In genomic region chr7:25235526-25235925, GRCm38 (mm10) we compare ENCODE assay signal across 10 mouse cellular contexts. TPM values are rescaled to one million over a fixed set of nuclear protein-coding genes. Genes with fewer than 3 reads are reported as not detected.
A peak's percentile ranks its signal among the peaks of the same experiment; 100 is the strongest.
DNase-seq lines count a peak whose midpoint lies in the region; ATAC-seq and TF ChIP-seq lines count a peak whose summit lies in the region.
"Had no signal": no experiment of that assay in that cellular context is flagged by ENCODE, and none has a peak within 500 bp of the region (broad histone marks: within the 10 kb centered on the region; RNA-seq: fewer than 3 reads in every experiment).

No protein-coding gene starts in this region.

- DNase-seq in heart, adult 11 months: peak; percentile 85
- no peak for DNase-seq in heart, adult 9 months (ENCODE audit: low spot score in 2 of 2)
- DNase-seq in lung, postnatal 0 days (ENCODE audit: low spot score): no peak
- no peak for DNase-seq in hindbrain, embryonic 14.5 days (ENCODE audit: low spot score)
- DNase-seq: embryo, embryonic 11 days; lung, adult 18-20 months; right cerebral cortex, postnatal 14 days had no signal

- peak overlapping the region; percentile 83; the same call in 1 of the 2 replicates for H3K4me2 ChIP-seq in lung, embryonic 15.5 days
- H3K4me2 ChIP-seq in lung, postnatal 0 days (replicated peaks; ENCODE audit: low read depth, low read length): no peak overlapping the region
- no peak overlapping the region; the same call in 1 of the 2 replicates for H3K4me2 ChIP-seq in hindbrain, embryonic 14.5 days (replicated peaks)
- H3K4me2 ChIP-seq in liver, embryonic 16.5 days (ENCODE audit: low read depth, low read length): peak overlapping the region; percentile 76

- H3K4me3 ChIP-seq in lung, embryonic 15.5 days: no peak overlapping the region
- no peak overlapping the region for H3K4me3 ChIP-seq in lung, postnatal 0 days (ENCODE audit: low read depth, low read length)
- no peak overlapping the region for H3K4me3 ChIP-seq in hindbrain, embryonic 14.5 days (replicated peaks; ENCODE audit: low read length)
- no peak overlapping the region for H3K4me3 ChIP-seq in liver, embryonic 16.5 days (ENCODE audit: low read depth, low read length)

- peaks cover 21% of the 10 kb centered on the region for H3K4me1 ChIP-seq in lung, embryonic 15.5 days
- H3K4me1 ChIP-seq in lung, postnatal 0 days (ENCODE audit: insufficient read depth, low read depth, low read length): peaks cover 7% of the 10 kb centered on the region
- peaks cover 24% of the 10 kb centered on the region for H3K4me1 ChIP-seq in hindbrain, embryonic 14.5 days (replicated peaks; ENCODE audit: control insufficient read depth, insufficient read depth, low read length)
- peaks cover 37% of the 10 kb centered on the region for H3K4me1 ChIP-seq in liver, embryonic 16.5 days (ENCODE audit: control insufficient read depth, low read depth, low read length)

- H3K9ac ChIP-seq in lung, embryonic 15.5 days: no peak overlapping the region
- H3K9ac ChIP-seq in lung, postnatal 0 days (replicated peaks; ENCODE audit: low read depth): no peak overlapping the region
- 0 out of 2 replicates have a peak overlapping the region, but pooled peaks have one; percentile 97 for H3K9ac ChIP-seq in hindbrain, embryonic 14.5 days
- peak overlapping the region; percentile 11; the same call in 1 of the 2 replicates for H3K9ac ChIP-seq in liver, embryonic 16.5 days (ENCODE audit: low read depth, low read length)

- no peaks in the 10 kb centered on the region for H3K9me3 ChIP-seq in lung, embryonic 15.5 days
- H3K9me3 ChIP-seq in lung, postnatal 0 days (ENCODE audit: low read length): no peaks in the 10 kb centered on the region
- H3K9me3 ChIP-seq in hindbrain, embryonic 14.5 days (ENCODE audit: control insufficient read depth, low read length): no peaks in the 10 kb centered on the region
- H3K9me3 ChIP-seq in liver, embryonic 16.5 days (replicated peaks; ENCODE audit: control insufficient read depth, low read length): no peaks in the 10 kb centered on the region

- no peak for ATAC-seq in lung, embryonic 15.5 days (ENCODE audit: borderline replicate concordance, extremely low read depth, low FRiP score, low TSS enrichment)
- ATAC-seq in lung, postnatal 0 days: no peak
- ATAC-seq in hindbrain, embryonic 14.5 days (ENCODE audit: low FRiP score): no peak
- no peak for ATAC-seq in liver, embryonic 16.5 days (ENCODE audit: low read depth)
- no peak for ATAC-seq in monocyte, adult 5-6 weeks (replicated peaks; ENCODE audit: insufficient number of reproducible peaks, low FRiP score, low TSS enrichment, poor library complexity, severe bottlenecking)

- TF ChIP-seq EP300 in lung, postnatal 0 days (IDR thresholded peaks at IDR 0.05): no peak

- peaks cover 40% of the 10 kb centered on the region for H3K36me3 ChIP-seq in lung, embryonic 15.5 days
- H3K36me3 ChIP-seq in lung, postnatal 0 days (ENCODE audit: insufficient read depth, low read length): peaks cover 5% of the 10 kb centered on the region
- peaks cover 52% of the 10 kb centered on the region for H3K36me3 ChIP-seq in hindbrain, embryonic 14.5 days (replicated peaks; ENCODE audit: control insufficient read depth, insufficient read depth)
- peaks cover 35% of the 10 kb centered on the region for H3K36me3 ChIP-seq in liver, embryonic 16.5 days (ENCODE audit: control insufficient read depth, insufficient read depth)

- no peak overlapping the region for H3K27ac ChIP-seq in lung, embryonic 15.5 days
- no peak overlapping the region for H3K27ac ChIP-seq in lung, postnatal 0 days (ENCODE audit: low read length)
- H3K27ac ChIP-seq in hindbrain, embryonic 14.5 days: no peak overlapping the region
- H3K27ac ChIP-seq in liver, embryonic 16.5 days (ENCODE audit: low read length): no peak overlapping the region

- WGBS in lung, embryonic 15.5 days: 87% methylated on average over 5 of the region's 5 CpGs
- WGBS in lung, postnatal 0 days: 85% methylated on average over 5 of the region's 5 CpGs
- 93% methylated on average over 5 of the region's 5 CpGs for WGBS in hindbrain, embryonic 14.5 days
- WGBS in liver, embryonic 16.5 days (ENCODE audit: insufficient replicate concordance): 89% methylated on average over 5 of the region's 5 CpGs

- H3K27me3 ChIP-seq in lung, embryonic 15.5 days: no peaks in the 10 kb centered on the region
- H3K27me3 ChIP-seq in lung, postnatal 0 days (replicated peaks; ENCODE audit: insufficient read depth, low read length): no peaks in the 10 kb centered on the region
- H3K27me3 ChIP-seq in hindbrain, embryonic 14.5 days (ENCODE audit: control insufficient read depth, insufficient read depth, low read length): no peaks in the 10 kb centered on the region
- no peaks in the 10 kb centered on the region for H3K27me3 ChIP-seq in liver, embryonic 16.5 days (ENCODE audit: control insufficient read depth, insufficient read depth, low read depth, low read length)

- no peak for TF ChIP-seq CTCF in lung, postnatal 0 days (IDR thresholded peaks at IDR 0.05)

RNA-seq across cellular contexts. Expression of gene Gsk3a, which starts 2.1 kb away (rescaled TPM):
- 9.8 and 10.7 TPM in 2 replicates for polyA plus RNA-seq in lung, embryonic 15.5 days (2015; fragmentation: Nextera tagmentation; extraction: Ambion mirVana)
- 6.7 and 6.8 TPM in 2 replicates for polyA plus RNA-seq in lung, postnatal 0 days (2015; fragmentation: Nextera tagmentation; extraction: Ambion mirVana)
- 23.4 and 24.1 TPM in 2 replicates for polyA plus RNA-seq in hindbrain, embryonic 14.5 days (2014; fragmentation: Nextera tagmentation; extraction: Ambion mirVana)
- polyA plus RNA-seq in liver, embryonic 16.5 days (2015; fragmentation: Nextera tagmentation; extraction: Ambion mirVana): 4.0 and 5.3 TPM in 2 replicates
- 42.8 to 71.0 TPM (median 43.0 TPM) in 3 replicates for total RNA-seq in monocyte, adult 5-6 weeks (2017)

RNA-seq across cellular contexts. Expression of gene Zfp526, which starts 14.3 kb away (rescaled TPM):
- 3.0 and 3.6 TPM in 2 replicates for polyA plus RNA-seq in lung, embryonic 15.5 days (2015; fragmentation: Nextera tagmentation; extraction: Ambion mirVana)
- 1.6 and 2.2 TPM in 2 replicates for polyA plus RNA-seq in lung, postnatal 0 days (2015; fragmentation: Nextera tagmentation; extraction: Ambion mirVana)
- polyA plus RNA-seq in hindbrain, embryonic 14.5 days (2014; fragmentation: Nextera tagmentation; extraction: Ambion mirVana): 2.4 and 2.5 TPM in 2 replicates
- 1.6 and 1.9 TPM in 2 replicates for polyA plus RNA-seq in liver, embryonic 16.5 days (2015; fragmentation: Nextera tagmentation; extraction: Ambion mirVana)
- 2.4 to 9.8 TPM (median 2.6 TPM) in 3 replicates for total RNA-seq in monocyte, adult 5-6 weeks (2017)

RNA-seq across cellular contexts. Expression of gene Erf, which starts 15.0 kb away (rescaled TPM):
- polyA plus RNA-seq in lung, embryonic 15.5 days (2015; fragmentation: Nextera tagmentation; extraction: Ambion mirVana): 18.8 and 20.3 TPM in 2 replicates
- 8.7 and 10.3 TPM in 2 replicates for polyA plus RNA-seq in lung, postnatal 0 days (2015; fragmentation: Nextera tagmentation; extraction: Ambion mirVana)
- 5.7 and 6.7 TPM in 2 replicates for polyA plus RNA-seq in hindbrain, embryonic 14.5 days (2014; fragmentation: Nextera tagmentation; extraction: Ambion mirVana)
- 3.4 and 3.6 TPM in 2 replicates for polyA plus RNA-seq in liver, embryonic 16.5 days (2015; fragmentation: Nextera tagmentation; extraction: Ambion mirVana)
- 3.7 to 8.1 TPM (median 7.3 TPM) in 3 replicates for total RNA-seq in monocyte, adult 5-6 weeks (2017)

RNA-seq across cellular contexts. Expression of gene Dedd2, which starts 15.1 kb away (rescaled TPM):
- 9.6 and 11.2 TPM in 2 replicates for polyA plus RNA-seq in lung, embryonic 15.5 days (2015; fragmentation: Nextera tagmentation; extraction: Ambion mirVana)
- polyA plus RNA-seq in lung, postnatal 0 days (2015; fragmentation: Nextera tagmentation; extraction: Ambion mirVana): 15.9 and 18.2 TPM in 2 replicates
- 13.8 and 14.9 TPM in 2 replicates for polyA plus RNA-seq in hindbrain, embryonic 14.5 days (2014; fragmentation: Nextera tagmentation; extraction: Ambion mirVana)
- 29.2 and 31.9 TPM in 2 replicates for polyA plus RNA-seq in liver, embryonic 16.5 days (2015; fragmentation: Nextera tagmentation; extraction: Ambion mirVana)
- total RNA-seq in monocyte, adult 5-6 weeks (2017): 75.0 to 94.7 TPM (median 76.7 TPM) in 3 replicates

RNA-seq across cellular contexts. Expression of gene Cic, which starts 32.0 kb away (rescaled TPM):
- 29.5 and 30.3 TPM in 2 replicates for polyA plus RNA-seq in lung, embryonic 15.5 days (2015; fragmentation: Nextera tagmentation; extraction: Ambion mirVana)
- polyA plus RNA-seq in lung, postnatal 0 days (2015; fragmentation: Nextera tagmentation; extraction: Ambion mirVana): 26.5 and 31.9 TPM in 2 replicates
- polyA plus RNA-seq in hindbrain, embryonic 14.5 days (2014; fragmentation: Nextera tagmentation; extraction: Ambion mirVana): 42.5 and 47.5 TPM in 2 replicates
- 9.5 and 10.8 TPM in 2 replicates for polyA plus RNA-seq in liver, embryonic 16.5 days (2015; fragmentation: Nextera tagmentation; extraction: Ambion mirVana)
- total RNA-seq in monocyte, adult 5-6 weeks (2017): 55.5 to 68.5 TPM (median 65.9 TPM) in 3 replicates

Comparison
In these comparisons a context has a peak if more than half of its experiments do, and no peak if none do; other contexts are left out.
1. H3K4me2 ChIP-seq: peak in lung, embryonic 15.5 days (single experiment) and liver, embryonic 16.5 days (single experiment); none in lung, postnatal 0 days (single experiment) and hindbrain, embryonic 14.5 days (single experiment).
2. H3K9ac ChIP-seq: peak in hindbrain, embryonic 14.5 days (single experiment) and liver, embryonic 16.5 days (single experiment); none in lung, embryonic 15.5 days (single experiment) and lung, postnatal 0 days (single experiment).